Mouse (Mus musculus): ENCODE data around the gene Nfib. TPM values are rescaled to one million over a fixed set of nuclear protein-coding genes. Genes with fewer than 3 reads are reported as not detected.

The Nfib gene
- polyA plus RNA-seq, 1 experiment from 2014 or later = 58.4 TPM

DNA sequence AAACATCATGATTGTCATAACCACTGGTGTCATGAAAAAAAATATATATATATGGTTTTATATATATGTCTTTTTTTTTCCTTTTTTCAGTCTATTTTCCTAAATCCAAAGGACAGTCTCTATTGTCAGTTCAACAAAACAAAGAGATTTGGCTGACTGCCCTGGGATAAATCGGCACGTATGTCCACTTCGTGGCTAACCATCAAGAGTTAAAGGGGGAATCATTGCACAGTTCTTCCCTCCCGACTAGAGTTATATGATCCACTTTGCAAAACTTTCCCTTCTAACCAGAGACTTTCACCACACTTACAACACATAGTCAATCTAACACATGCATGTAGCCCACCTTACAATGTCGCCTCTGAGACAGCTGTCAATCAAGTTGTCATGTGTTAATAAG, 209.2 kb downstream of the Nfib start:
- H3K4me2 ChIP-seq (replicated peaks) = peak overlapping the region; percentile 37
- 69% methylated on average over 5 of the region's 5 CpGs for WGBS
- H3K9me3 ChIP-seq = no peaks in the 10 kb centered on the region
- no peak for ATAC-seq
- H3K27me3 ChIP-seq = no peaks in the 10 kb centered on the region
- H3K4me3 ChIP-seq (replicated peaks) = peak overlapping the region; percentile 23; the same call in 1 of the 2 replicates
- H3K4me1 ChIP-seq (replicated peaks) = peaks cover 48% of the 10 kb centered on the region
- H3K36me3 ChIP-seq = peaks cover 10% of the 10 kb centered on the region
- no peak overlapping the region; the same call in 1 of the 2 replicates for H3K27ac ChIP-seq
- 0 out of 2 replicates have a peak overlapping the region, but pooled peaks have one; percentile 41 for H3K9ac ChIP-seq (replicated peaks)

DNA sequence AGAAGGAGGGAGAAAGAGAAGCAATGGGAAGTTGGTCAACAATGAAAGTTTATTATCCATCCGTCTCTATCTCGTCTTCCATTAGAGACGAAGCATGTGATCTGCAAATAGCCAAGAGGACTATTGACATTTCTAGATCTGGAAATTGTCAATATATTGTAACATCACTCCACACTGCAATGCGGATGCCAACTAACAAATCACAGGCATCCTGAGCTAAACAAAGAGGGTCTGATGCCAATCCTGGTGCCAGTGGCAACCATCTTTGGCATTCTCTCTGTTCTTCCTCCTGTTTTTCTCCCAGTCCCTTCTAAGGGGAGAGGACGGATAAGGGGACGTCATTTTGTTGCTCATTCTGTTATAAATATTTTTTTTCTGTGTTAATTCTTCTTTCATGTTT, 209.9 kb downstream of the Nfib start:
- Histone ChIP-seq H3K27ac (no peak overlapping the region; the same call in 1 of the 2 replicates), H3K27me3 (no peaks in the 10 kb centered on the region), H3K9me3 (no peaks in the 10 kb centered on the region), H3K4me2 (replicated peaks) (peak overlapping the region; percentile 26; the same call in 1 of the 2 replicates), H3K9ac (replicated peaks) (no peak overlapping the region), H3K36me3 (peaks cover 10% of the 10 kb centered on the region), H3K4me3 (replicated peaks) (no peak overlapping the region; the same call in 1 of the 2 replicates), H3K4me1 (replicated peaks) (peaks cover 43% of the 10 kb centered on the region)
- WGBS = 81% methylated on average over 6 of the region's 6 CpGs
- ATAC-seq = no peak

DNA sequence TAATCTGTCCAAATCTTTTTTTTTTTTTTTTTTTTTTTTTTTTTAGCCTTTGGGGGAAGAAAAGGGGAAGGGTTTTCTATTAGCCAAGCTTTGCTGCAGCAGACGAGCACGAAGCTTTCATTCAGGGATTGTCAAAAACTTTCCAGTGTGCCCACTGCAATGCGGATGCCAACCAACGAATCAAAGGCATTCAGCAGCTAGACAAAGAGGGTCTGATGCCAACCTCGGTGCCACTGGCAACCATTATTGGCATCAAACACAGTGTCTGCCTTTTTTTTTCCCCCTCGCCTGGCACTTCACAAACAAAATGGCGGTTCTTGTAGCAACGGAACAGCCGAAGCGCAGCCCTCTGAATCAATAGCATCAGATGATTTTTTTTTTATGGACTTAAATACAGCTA, 210.7 kb downstream of the Nfib start:
- peaks cover 10% of the 10 kb centered on the region for H3K36me3 ChIP-seq
- 69% methylated on average over 10 of the region's 10 CpGs for WGBS
- peaks cover 43% of the 10 kb centered on the region for H3K4me1 ChIP-seq (replicated peaks)
- H3K4me2 ChIP-seq (replicated peaks) = no peak overlapping the region; the same call in 1 of the 2 replicates
- no peaks in the 10 kb centered on the region for H3K27me3 ChIP-seq
- no peak for ATAC-seq
- no peak overlapping the region for H3K4me3 ChIP-seq (replicated peaks)
- H3K9me3 ChIP-seq = no peaks in the 10 kb centered on the region
- H3K9ac ChIP-seq (replicated peaks) = no peak overlapping the region
- no peak overlapping the region for H3K27ac ChIP-seq

DNA sequence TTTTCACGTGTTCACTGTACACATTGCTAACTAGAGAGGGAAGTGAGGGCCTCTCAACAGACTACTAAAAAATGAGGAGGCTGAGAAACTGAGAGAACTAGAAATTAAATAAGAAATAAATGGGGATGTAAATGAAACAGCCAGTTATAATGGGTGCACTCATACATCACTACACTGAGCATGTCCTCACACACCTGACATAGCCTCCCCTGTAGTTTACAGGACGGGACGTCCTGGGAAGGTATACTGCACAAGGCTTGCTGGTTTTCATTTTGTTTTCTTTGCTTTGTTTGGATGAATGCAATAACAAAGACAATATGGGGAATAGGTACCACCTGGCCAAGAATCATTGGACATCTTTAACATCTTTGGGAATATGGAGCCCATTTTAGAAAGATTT, 211.1 kb downstream of the Nfib start:
- no peak overlapping the region for H3K9ac ChIP-seq (replicated peaks)
- H3K27ac ChIP-seq = peak overlapping the region; percentile 58
- H3K4me2 ChIP-seq (replicated peaks) = peak overlapping the region; percentile 17; the same call in 1 of the 2 replicates
- peaks cover 10% of the 10 kb centered on the region for H3K36me3 ChIP-seq
- ATAC-seq = 0 out of 2 replicates have a peak, but pooled peaks have one; percentile 46
- H3K4me3 ChIP-seq (replicated peaks) = peak overlapping the region; percentile 14
- WGBS = 88% methylated on average over 3 of the region's 3 CpGs
- H3K9me3 ChIP-seq = no peaks in the 10 kb centered on the region
- H3K4me1 ChIP-seq (replicated peaks) = peaks cover 44% of the 10 kb centered on the region
- H3K27me3 ChIP-seq = no peaks in the 10 kb centered on the region

DNA sequence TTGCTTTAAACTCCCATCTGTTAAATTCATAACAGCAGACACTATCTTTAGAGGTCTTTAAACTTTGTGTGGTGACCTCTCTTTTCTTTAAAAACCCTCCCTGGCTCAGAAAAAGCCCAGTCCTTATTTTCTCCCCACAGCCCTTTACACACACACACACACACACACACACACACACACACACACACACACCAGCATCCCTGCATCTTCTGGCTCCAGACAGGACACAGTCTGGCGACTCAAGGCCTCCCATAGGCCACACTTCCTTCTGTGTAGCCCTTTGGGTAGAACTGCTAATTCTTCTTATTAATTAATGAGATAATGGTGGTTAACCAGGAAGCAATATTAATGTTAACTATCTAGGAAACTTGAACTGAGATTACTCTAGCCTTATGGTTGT, 211.7 kb downstream of the Nfib start:
- H3K36me3 ChIP-seq = peaks cover 10% of the 10 kb centered on the region
- H3K4me1 ChIP-seq (replicated peaks) = peaks cover 44% of the 10 kb centered on the region
- H3K9me3 ChIP-seq = no peaks in the 10 kb centered on the region
- ATAC-seq = no peak
- H3K4me2 ChIP-seq (replicated peaks) = peak overlapping the region; percentile 17; the same call in 1 of the 2 replicates
- H3K27ac ChIP-seq = peak overlapping the region; percentile 58
- no peaks in the 10 kb centered on the region for H3K27me3 ChIP-seq
- 76% methylated on average over 1 of the region's 1 CpGs for WGBS
- H3K9ac ChIP-seq (replicated peaks) = no peak overlapping the region
- H3K4me3 ChIP-seq (replicated peaks) = peak overlapping the region; percentile 14; the same call in 1 of the 2 replicates

DNA sequence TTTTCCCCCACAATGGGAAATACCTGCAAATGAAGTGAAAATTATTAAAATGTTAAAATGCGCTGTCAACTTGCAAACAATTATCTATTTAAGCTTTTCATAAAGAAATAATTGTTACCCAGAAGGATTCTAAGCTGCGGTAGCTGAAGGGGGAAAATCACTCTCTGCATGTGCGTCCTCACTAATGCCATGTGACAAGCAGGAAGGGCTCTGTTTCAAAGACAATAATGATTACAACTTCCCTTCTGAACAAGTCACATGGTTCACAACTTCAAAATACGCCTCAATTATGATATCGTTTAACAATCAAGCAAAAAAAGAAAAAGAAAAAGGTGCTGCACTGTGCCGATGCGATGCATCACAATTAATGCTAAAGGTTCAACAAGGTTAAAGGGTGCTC, 212.2 kb downstream of the Nfib start:
- 55% methylated on average over 7 of the region's 7 CpGs for WGBS
- H3K4me3 ChIP-seq (replicated peaks) = no peak overlapping the region

DNA sequence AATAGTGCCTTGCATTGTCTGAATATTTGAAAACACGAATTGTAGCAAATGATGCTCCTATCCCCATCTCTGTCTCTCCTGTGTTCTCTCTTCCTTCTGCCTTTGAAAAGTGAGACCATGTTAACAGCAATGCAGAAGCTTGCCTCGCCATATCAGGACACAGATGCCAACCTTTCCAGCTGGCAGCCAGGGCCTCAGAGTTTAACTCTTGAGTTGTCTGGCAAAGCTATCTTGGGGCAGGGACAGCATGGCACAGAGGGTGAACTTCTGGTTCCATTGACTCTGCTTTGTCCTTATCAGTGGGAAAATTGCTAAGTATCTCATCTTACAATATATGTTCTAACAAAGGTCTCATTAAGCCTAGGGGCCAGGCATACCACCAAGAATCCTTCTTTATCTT, 212.8 kb downstream of the Nfib start:
- Histone ChIP-seq H3K27me3 (no peaks in the 10 kb centered on the region), H3K4me3 (replicated peaks) (no peak overlapping the region), H3K4me2 (replicated peaks) (peak overlapping the region; percentile 17; the same call in 1 of the 2 replicates), H3K9me3 (no peaks in the 10 kb centered on the region), H3K9ac (replicated peaks) (no peak overlapping the region), H3K4me1 (replicated peaks) (peaks cover 42% of the 10 kb centered on the region), H3K36me3 (peaks cover 3% of the 10 kb centered on the region), H3K27ac (no peak overlapping the region)
- WGBS = 76% methylated on average over 2 of the region's 2 CpGs
- ATAC-seq = no peak

More for the DNA sequence above, 212.2 kb downstream of the Nfib start:
- Histone ChIP-seq H3K9ac (replicated peaks) (no peak overlapping the region), H3K27me3 (no peaks in the 10 kb centered on the region), H3K4me1 (replicated peaks) (peaks cover 44% of the 10 kb centered on the region), H3K36me3 (peaks cover 9% of the 10 kb centered on the region), H3K27ac (peak overlapping the region; percentile 58; the same call in 1 of the 2 replicates), H3K4me2 (replicated peaks) (peak overlapping the region; percentile 17; the same call in 1 of the 2 replicates), H3K9me3 (no peaks in the 10 kb centered on the region)
- ATAC-seq = no peak

DNA sequence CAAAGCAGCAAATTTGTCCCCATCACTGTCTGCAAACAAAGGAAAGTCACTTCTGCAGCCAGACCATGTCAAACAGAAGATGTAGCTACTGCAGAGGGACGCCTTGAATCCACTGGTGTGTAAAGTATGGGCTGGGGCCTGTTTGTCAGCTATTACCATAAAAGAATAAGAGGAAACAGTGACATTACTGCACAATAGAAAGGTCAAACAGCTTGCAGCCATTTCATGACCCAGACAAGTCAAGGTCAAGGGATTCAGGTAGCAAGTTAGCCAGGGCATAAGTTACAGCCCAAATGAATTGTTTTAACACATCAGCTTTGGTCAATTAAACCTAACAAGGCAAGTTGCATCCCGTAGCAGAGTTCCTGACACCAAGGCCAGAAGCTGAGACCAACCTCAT, 215.6 kb downstream of the Nfib start:
- H3K4me3 ChIP-seq (replicated peaks) = no peak overlapping the region
- ATAC-seq = no peak
- H3K4me2 ChIP-seq (replicated peaks) = no peak overlapping the region
- no peak overlapping the region for H3K9ac ChIP-seq (replicated peaks)
- 35% methylated on average over 2 of the region's 2 CpGs for WGBS
- H3K27ac ChIP-seq = no peak overlapping the region
- H3K36me3 ChIP-seq = no peaks in the 10 kb centered on the region
- no peaks in the 10 kb centered on the region for H3K27me3 ChIP-seq
- H3K9me3 ChIP-seq = no peaks in the 10 kb centered on the region
- H3K4me1 ChIP-seq (replicated peaks) = peaks cover 31% of the 10 kb centered on the region

DNA sequence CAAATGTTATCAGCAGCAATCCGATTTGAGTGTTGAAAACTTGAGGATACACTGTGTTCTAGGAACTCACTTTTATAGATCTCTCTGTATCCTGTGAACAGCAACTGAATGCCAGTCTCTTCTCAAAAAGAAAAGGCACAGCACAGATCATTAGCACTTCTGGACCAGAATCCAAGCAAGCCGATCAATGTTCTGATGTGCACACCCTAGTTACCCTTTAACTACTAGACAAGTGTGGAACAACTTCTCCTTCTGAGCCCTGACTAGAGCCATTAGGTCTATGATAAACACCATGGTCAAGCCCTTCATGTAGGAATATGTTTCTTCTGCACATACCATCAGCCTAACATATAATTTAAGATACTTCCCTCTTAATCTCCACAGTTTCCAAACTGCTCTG, 219.6 kb downstream of the Nfib start:
- WGBS = 92% methylated on average over 2 of the region's 2 CpGs
- no peak overlapping the region for H3K27ac ChIP-seq
- no peaks in the 10 kb centered on the region for H3K36me3 ChIP-seq
- ATAC-seq = no peak
- peaks cover 16% of the 10 kb centered on the region for H3K4me1 ChIP-seq (replicated peaks)
- H3K4me2 ChIP-seq (replicated peaks) = no peak overlapping the region
- no peak overlapping the region for H3K9ac ChIP-seq (replicated peaks)
- H3K27me3 ChIP-seq = no peaks in the 10 kb centered on the region
- H3K4me3 ChIP-seq (replicated peaks) = no peak overlapping the region
- no peaks in the 10 kb centered on the region for H3K9me3 ChIP-seq

DNA sequence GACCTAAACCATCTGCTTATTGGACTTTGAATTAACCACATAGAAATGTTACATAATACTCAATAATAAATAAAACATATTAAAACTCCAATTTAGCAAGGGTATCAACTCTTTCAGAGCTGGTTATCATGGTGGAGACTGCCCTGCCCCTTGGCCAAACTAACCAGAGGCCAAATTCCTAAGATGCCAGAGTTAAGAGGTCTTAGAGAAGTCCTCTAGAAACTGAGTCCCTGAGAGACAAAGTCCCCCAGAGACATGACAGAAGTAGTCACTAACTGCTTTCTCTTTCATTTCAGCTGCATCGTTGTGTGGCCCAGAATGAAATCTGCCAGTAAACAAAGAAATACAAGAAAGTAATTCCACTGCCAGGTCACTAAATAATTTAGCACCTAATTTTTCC, 221.7 kb downstream of the Nfib start:
- peaks cover 8% of the 10 kb centered on the region; the same call in 1 of the 2 replicates for H3K4me1 ChIP-seq (replicated peaks)
- WGBS = 63% methylated on average over 1 of the region's 1 CpGs
- no peaks in the 10 kb centered on the region for H3K36me3 ChIP-seq
- H3K9ac ChIP-seq (replicated peaks) = no peak overlapping the region
- no peaks in the 10 kb centered on the region for H3K9me3 ChIP-seq
- no peak overlapping the region for H3K4me2 ChIP-seq (replicated peaks)
- no peak overlapping the region for H3K27ac ChIP-seq
- H3K27me3 ChIP-seq = no peaks in the 10 kb centered on the region
- no peak overlapping the region for H3K4me3 ChIP-seq (replicated peaks)
- ATAC-seq = no peak

DNA sequence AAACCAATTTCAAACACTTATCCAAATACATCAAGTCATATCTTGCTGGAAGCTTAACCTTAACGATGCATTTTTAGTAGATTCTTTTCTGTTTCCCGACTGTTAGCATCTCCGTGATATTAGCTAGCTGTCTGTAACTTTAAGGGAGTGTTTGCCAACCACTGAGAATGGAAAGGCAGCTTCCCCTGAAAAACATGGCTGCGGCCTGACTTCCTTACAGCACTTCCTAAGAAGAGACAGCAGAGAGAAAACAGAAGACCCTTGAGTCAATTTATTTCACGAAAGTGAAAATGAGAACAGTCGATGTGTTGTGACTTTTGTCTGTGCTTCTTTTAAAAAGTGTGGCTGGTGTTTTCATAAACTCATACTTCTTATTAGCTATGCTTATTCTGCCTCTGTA, 222.3 kb downstream of the Nfib start:
- no peaks in the 10 kb centered on the region for H3K27me3 ChIP-seq
- no peak overlapping the region for H3K4me3 ChIP-seq (replicated peaks)
- 81% methylated on average over 6 of the region's 6 CpGs for WGBS
- H3K9ac ChIP-seq (replicated peaks) = no peak overlapping the region
- peaks cover 8% of the 10 kb centered on the region; the same call in 1 of the 2 replicates for H3K4me1 ChIP-seq (replicated peaks)
- H3K4me2 ChIP-seq (replicated peaks) = no peak overlapping the region
- H3K27ac ChIP-seq = no peak overlapping the region
- no peak for ATAC-seq
- H3K9me3 ChIP-seq = no peaks in the 10 kb centered on the region
- H3K36me3 ChIP-seq = no peaks in the 10 kb centered on the region

DNA sequence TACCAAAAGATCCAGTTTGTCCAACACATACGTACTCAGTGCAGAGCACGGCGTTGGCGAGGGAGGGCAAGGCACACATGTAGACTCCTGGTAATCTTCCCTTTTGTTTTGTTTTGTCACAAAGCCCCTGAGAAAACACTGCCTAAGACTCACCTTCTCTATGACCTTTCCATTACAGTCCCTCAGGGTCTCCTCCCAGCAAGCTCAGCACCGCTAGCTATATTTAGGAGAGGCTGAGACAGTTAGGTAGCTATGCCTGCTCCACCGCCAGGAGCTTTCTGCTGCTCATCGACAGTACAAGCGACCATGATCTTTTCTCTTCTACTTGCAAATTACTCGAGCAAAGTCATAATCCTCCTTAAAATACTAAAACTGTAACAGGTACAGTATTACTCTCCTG, 224.9 kb downstream of the Nfib start:
- no peaks in the 10 kb centered on the region for H3K27me3 ChIP-seq
- H3K9ac ChIP-seq (replicated peaks) = no peak overlapping the region
- 78% methylated on average over 9 of the region's 9 CpGs for WGBS
- ATAC-seq = peak; percentile 50; the same call in 1 of the 2 replicates
- no peak overlapping the region for H3K4me3 ChIP-seq (replicated peaks)
- no peaks in the 10 kb centered on the region for H3K9me3 ChIP-seq
- no peak overlapping the region for H3K27ac ChIP-seq
- H3K36me3 ChIP-seq = no peaks in the 10 kb centered on the region
- H3K4me1 ChIP-seq (replicated peaks) = peaks cover 16% of the 10 kb centered on the region; the same call in 1 of the 2 replicates
- H3K4me2 ChIP-seq (replicated peaks) = no peak overlapping the region

DNA sequence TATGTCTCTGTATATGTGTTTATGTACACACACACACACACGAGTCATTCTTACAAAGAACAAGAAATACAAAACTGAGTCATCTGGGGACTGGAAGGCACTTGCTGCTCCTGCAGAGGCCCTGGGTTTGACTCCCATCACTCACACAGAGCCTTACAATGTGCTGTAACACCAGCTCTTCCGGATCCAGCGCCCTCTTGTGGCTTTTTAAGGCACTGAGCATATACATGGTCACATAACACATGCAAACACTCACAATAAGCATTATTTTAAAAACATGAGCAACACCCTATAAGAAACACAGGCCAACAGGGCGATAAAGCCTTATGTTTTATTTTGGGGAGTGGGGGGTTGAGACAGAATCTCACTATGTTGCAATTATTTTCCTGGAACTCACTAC, 226.2 kb downstream of the Nfib start:
- H3K36me3 ChIP-seq = no peaks in the 10 kb centered on the region
- no peaks in the 10 kb centered on the region for H3K27me3 ChIP-seq
- H3K4me2 ChIP-seq (replicated peaks) = no peak overlapping the region
- H3K4me1 ChIP-seq (replicated peaks) = peaks cover 11% of the 10 kb centered on the region; the same call in 1 of the 2 replicates
- no peak overlapping the region for H3K27ac ChIP-seq
- WGBS = 63% methylated on average over 4 of the region's 4 CpGs
- H3K9me3 ChIP-seq = no peaks in the 10 kb centered on the region
- no peak for ATAC-seq
- H3K4me3 ChIP-seq (replicated peaks) = no peak overlapping the region
- no peak overlapping the region for H3K9ac ChIP-seq (replicated peaks)
